Mouse (Mus musculus): ENCODE data around the gene Insl5. TPM values are rescaled to one million over a fixed set of nuclear protein-coding genes. Genes with fewer than 3 reads are reported as not detected.

Insl5 gene
- not detected in 3 replicates for total RNA-seq (2017)

GRCm38 (mm10) chr4:103026621-103027020 is at the start of gene Insl5:
Insl5 (minus strand) TSS chr4:103026842.
- no peak for ATAC-seq (replicated peaks; ENCODE audit: insufficient number of reproducible peaks, low FRiP score, low TSS enrichment, poor library complexity, severe bottlenecking)

- ATAC-seq (replicated peaks; ENCODE audit: insufficient number of reproducible peaks, low FRiP score, low TSS enrichment, poor library complexity, severe bottlenecking), result no peak
These were observed 44.0 kb upstream of the Insl5 start for GRCm38 (mm10) chr4:103070631-103071030.

- ATAC-seq (replicated peaks; ENCODE audit: insufficient number of reproducible peaks, low FRiP score, low TSS enrichment, poor library complexity, severe bottlenecking), result no peak
These were observed 41.4 kb upstream of the Insl5 start for GRCm38 (mm10) chr4:103067906-103068655.

- no peak for ATAC-seq (replicated peaks; ENCODE audit: insufficient number of reproducible peaks, low FRiP score, low TSS enrichment, poor library complexity, severe bottlenecking)
These were observed 38.3 kb upstream of the Insl5 start for GRCm38 (mm10) chr4:103064976-103065375.

GRCm38 (mm10) chr4:103064421-103064820 is 37.8 kb upstream of the Insl5 start:
- no peak for ATAC-seq (replicated peaks; ENCODE audit: insufficient number of reproducible peaks, low FRiP score, low TSS enrichment, poor library complexity, severe bottlenecking)

GRCm38 (mm10) chr4:103056909-103057308 is 30.3 kb upstream of the Insl5 start:
- no peak for ATAC-seq (replicated peaks; ENCODE audit: insufficient number of reproducible peaks, low FRiP score, low TSS enrichment, poor library complexity, severe bottlenecking)

GRCm38 (mm10) chr4:103048046-103048445 is 21.4 kb upstream of the Insl5 start:
- ATAC-seq (replicated peaks; ENCODE audit: insufficient number of reproducible peaks, low FRiP score, low TSS enrichment, poor library complexity, severe bottlenecking), result no peak

GRCm38 (mm10) chr4:103042997-103043396 is 16.4 kb upstream of the Insl5 start:
- ATAC-seq (replicated peaks; ENCODE audit: insufficient number of reproducible peaks, low FRiP score, low TSS enrichment, poor library complexity, severe bottlenecking), result no peak

GRCm38 (mm10) chr4:103039838-103040191 is 13.2 kb upstream of the Insl5 start:
- ATAC-seq (replicated peaks; ENCODE audit: insufficient number of reproducible peaks, low FRiP score, low TSS enrichment, poor library complexity, severe bottlenecking), result no peak

GRCm38 (mm10) chr4:103039103-103039837 is 12.6 kb upstream of the Insl5 start:
- ATAC-seq (replicated peaks; ENCODE audit: insufficient number of reproducible peaks, low FRiP score, low TSS enrichment, poor library complexity, severe bottlenecking), result no peak

GRCm38 (mm10) chr4:103028177-103029088 is 1.8 kb upstream of the Insl5 start:
- ATAC-seq (replicated peaks; ENCODE audit: insufficient number of reproducible peaks, low FRiP score, low TSS enrichment, poor library complexity, severe bottlenecking), result no peak

- no peak for ATAC-seq (replicated peaks; ENCODE audit: insufficient number of reproducible peaks, low FRiP score, low TSS enrichment, poor library complexity, severe bottlenecking)
These were observed 1.1 kb upstream of the Insl5 start for GRCm38 (mm10) chr4:103027745-103028144.

- ATAC-seq (replicated peaks; ENCODE audit: insufficient number of reproducible peaks, low FRiP score, low TSS enrichment, poor library complexity, severe bottlenecking), result no peak
These were observed 13.2 kb downstream of the Insl5 start for GRCm38 (mm10) chr4:103013490-103013889.

- ATAC-seq (replicated peaks; ENCODE audit: insufficient number of reproducible peaks, low FRiP score, low TSS enrichment, poor library complexity, severe bottlenecking), result no peak
These were observed 14.8 kb downstream of the Insl5 start for GRCm38 (mm10) chr4:103011823-103012222.

- no peak for ATAC-seq (replicated peaks; ENCODE audit: insufficient number of reproducible peaks, low FRiP score, low TSS enrichment, poor library complexity, severe bottlenecking)
These were observed 15.9 kb downstream of the Insl5 start for GRCm38 (mm10) chr4:103010734-103011133.

- no peak for ATAC-seq (replicated peaks; ENCODE audit: insufficient number of reproducible peaks, low FRiP score, low TSS enrichment, poor library complexity, severe bottlenecking)
These were observed 19.7 kb downstream of the Insl5 start for GRCm38 (mm10) chr4:103006943-103007418.

GRCm38 (mm10) chr4:103006266-103006665 is 20.4 kb downstream of the Insl5 start:
- ATAC-seq (replicated peaks; ENCODE audit: insufficient number of reproducible peaks, low FRiP score, low TSS enrichment, poor library complexity, severe bottlenecking), result no peak

GRCm38 (mm10) chr4:103005190-103005945 is 21.3 kb downstream of the Insl5 start:
- no peak for ATAC-seq (replicated peaks; ENCODE audit: insufficient number of reproducible peaks, low FRiP score, low TSS enrichment, poor library complexity, severe bottlenecking)

All from monocyte, adult 5-6 weeks (primary cell).